Mouse (Mus musculus) midbrain, embryonic 14.5 days (tissue): ENCODE measurements around the gene Enkd1. TPM values are rescaled to one million over a fixed set of nuclear protein-coding genes. Genes with fewer than 3 reads are reported as not detected.
A peak's percentile ranks its signal among the peaks of the same experiment; 100 is the strongest.

Experiments used
- ATAC-seq: fragments of 200-750 bp; cut with Nextera tagmentation; 2 replicates; pipeline ENCODE4 v1.8.0; 2017; ENCODE audit warnings: moderate number of reproducible peaks, moderate library complexity; ENCODE audit not compliant: low FRiP score, low TSS enrichment
- DNase-seq: peaks from one replicate; pipeline ENCODE4 v3.0.0-alpha.2; 2015
- H3K27ac ChIP-seq: fragments of 300-500 bp; sonication (generic); replicated peaks from 2 replicates; pipeline ENCODE4 v1.5.1; 2014; ENCODE audit warnings: mild to moderate bottlenecking, low read depth, low read length, moderate library complexity
- H3K27me3 ChIP-seq: fragments of 300-500 bp; sonication (generic); 2 replicates; pipeline ENCODE4 v1.6.1; 2014; ENCODE audit warnings: low read length, control low read depth, mixed read lengths; ENCODE audit not compliant: control insufficient read depth, insufficient read depth
- H3K36me3 ChIP-seq: fragments of 300-500 bp; sonication (generic); 2 replicates; pipeline ENCODE4 v1.6.1; 2014; ENCODE audit warnings: low read length, control low read depth; ENCODE audit not compliant: control insufficient read depth, insufficient read depth
- H3K4me1 ChIP-seq: fragments of 300-500 bp; sonication (generic); 2 replicates; pipeline ENCODE4 v1.6.1; 2014; ENCODE audit warnings: mild to moderate bottlenecking, antibody characterized with exemption, low read length, control low read depth; ENCODE audit not compliant: control insufficient read depth, insufficient read depth
- H3K4me2 ChIP-seq: fragments of 300-500 bp; sonication (generic); 2 replicates; pipeline ENCODE4 v1.6.1; 2014; ENCODE audit warnings: mild to moderate bottlenecking, low read length, moderate library complexity
- H3K4me3 ChIP-seq: fragments of 300-500 bp; sonication (generic); replicated peaks from 2 replicates; pipeline ENCODE4 v1.5.1; 2014; ENCODE audit warnings: low read depth, low read length
- H3K9ac ChIP-seq: fragments of 300-500 bp; sonication (generic); replicated peaks from 2 replicates; pipeline ENCODE4 v1.6.1; 2014; ENCODE audit warnings: mild to moderate bottlenecking, low read length, moderate library complexity
- H3K9me3 ChIP-seq: fragments of 300-500 bp; sonication (generic); 2 replicates; pipeline ENCODE4 v1.6.1; 2016; ENCODE audit warnings: low read length, control low read depth, mixed read lengths; ENCODE audit not compliant: control insufficient read depth
- WGBS: fragments of 180-500 bp; shearing (Covaris S2); extraction: QIAGEN DNeasy Blood & Tissue Kit; methylation state at CpG from one replicate; pipeline ENCODE4 v1.1.7; 2014; 5-methylcytosine and 5-hydroxymethylcytosine counted together
- polyA plus RNA-seq: library from polyadenylated mRNA; unstranded; fragments of >200 nt; fragmentation: Nextera tagmentation; extraction: Ambion mirVana; gene quantifications from 2 replicates; pipeline ENCODE4 v1.2.1, GENCODE M21; 2014

Enkd1 gene
- polyA plus RNA-seq, 1 experiment from 2014 or later: 13.9 TPM

DNA sequence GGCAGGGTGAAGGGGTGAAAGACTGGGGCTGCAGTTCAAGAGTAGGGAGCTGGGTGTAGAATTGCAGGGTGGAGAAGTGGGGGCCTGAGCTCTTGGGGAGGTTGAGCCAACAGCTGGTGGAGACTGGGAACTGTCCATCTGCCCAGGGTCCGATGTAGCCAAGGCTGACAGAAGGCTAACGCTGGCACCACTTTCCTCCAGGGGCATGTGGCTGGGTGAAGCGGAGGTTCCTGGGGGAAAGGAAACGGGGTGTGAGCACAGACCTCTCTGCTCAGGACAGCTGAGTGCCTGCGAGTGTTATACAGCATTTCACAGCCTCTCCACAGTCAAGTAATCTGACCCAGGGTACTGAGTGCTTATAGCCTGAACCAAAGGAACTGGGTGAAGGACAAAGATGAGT is 9.3 kb downstream of the Enkd1 start:
- H3K9me3 ChIP-seq: no peaks in the 10 kb centered on the region
- no peaks in the 10 kb centered on the region for H3K27me3 ChIP-seq
- ATAC-seq (no peak), DNase-seq (no peak)
- H3K36me3 ChIP-seq: peaks cover 44% of the 10 kb centered on the region
- H3K4me1 ChIP-seq: peaks cover 25% of the 10 kb centered on the region
- no peak overlapping the region for H3K4me3 ChIP-seq
- H3K4me2 ChIP-seq: no peak overlapping the region
- no peak overlapping the region for H3K9ac ChIP-seq
- H3K27ac ChIP-seq: no peak overlapping the region
- 86% methylated on average over 5 of the region's 5 CpGs for WGBS

GRCm38 (mm10) chr8:105697196-105697780 is 10.7 kb downstream of the Enkd1 start:
- no peak overlapping the region for H3K4me3 ChIP-seq
- H3K27me3 ChIP-seq: no peaks in the 10 kb centered on the region
- peaks cover 38% of the 10 kb centered on the region for H3K36me3 ChIP-seq
- WGBS: 90% methylated on average over 17 of the region's 17 CpGs
- no peak overlapping the region for H3K27ac ChIP-seq
- ATAC-seq (no peak), DNase-seq (no peak)
- H3K9ac ChIP-seq: no peak overlapping the region
- no peak overlapping the region for H3K4me2 ChIP-seq
- H3K4me1 ChIP-seq: peaks cover 23% of the 10 kb centered on the region
- H3K9me3 ChIP-seq: no peaks in the 10 kb centered on the region

DNA sequence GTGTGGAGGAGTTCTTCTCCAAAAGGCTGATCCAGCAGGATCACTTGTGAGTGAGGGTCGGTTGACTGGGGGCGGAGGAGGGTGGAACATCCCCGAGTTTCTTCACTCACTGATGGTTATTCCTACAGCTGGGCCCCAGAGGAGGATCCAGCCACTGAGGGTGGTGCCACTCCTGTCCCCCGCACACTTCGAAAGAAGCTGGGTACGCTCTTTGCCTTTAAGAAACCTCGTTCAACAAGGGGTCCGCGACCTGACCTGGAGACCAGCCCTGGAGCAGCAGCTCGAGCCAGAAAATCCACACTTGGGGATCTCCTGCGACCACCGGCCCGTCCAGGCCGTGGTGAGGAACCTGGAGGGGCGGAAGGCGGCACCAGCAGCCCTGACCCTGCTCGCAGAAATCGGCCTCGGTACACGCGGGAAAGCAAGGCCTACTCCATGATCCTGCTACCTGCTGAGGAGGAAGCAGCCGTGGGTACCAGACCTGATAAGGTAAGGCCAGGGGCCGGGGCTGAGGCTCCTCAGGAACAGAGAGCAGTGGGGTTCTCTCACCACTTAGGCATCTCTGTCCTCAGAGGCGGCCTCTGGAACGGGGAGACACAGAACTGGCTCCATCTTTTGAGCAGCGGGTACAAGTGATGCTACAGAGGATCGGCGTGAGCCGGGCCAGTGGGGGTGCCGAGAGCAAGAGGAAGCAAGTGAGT is 12.8 kb downstream of the Enkd1 start:
- 84% methylated on average over 30 of the region's 30 CpGs for whole genome bisulfite sequencing
- no peak for DNase-seq
- Histone ChIP-seq H3K4me3 (peak overlapping the region; percentile 68), H3K36me3 (peaks cover 38% of the 10 kb centered on the region), H3K9me3 (no peaks in the 10 kb centered on the region), H3K9ac (peak overlapping the region; percentile 73), H3K4me1 (peaks cover 14% of the 10 kb centered on the region), H3K4me2 (peak overlapping the region; percentile 75), H3K27ac (peak overlapping the region; percentile 92), H3K27me3 (no peaks in the 10 kb centered on the region)
- no peak for ATAC-seq

GRCm38 (mm10) chr8:105694051-105694799 is 13.8 kb downstream of the Enkd1 start:
- peak overlapping the region; percentile 75 for H3K4me2 ChIP-seq
- H3K27me3 ChIP-seq: no peaks in the 10 kb centered on the region
- H3K36me3 ChIP-seq: peaks cover 34% of the 10 kb centered on the region
- WGBS: 4% methylated on average over 40 of the region's 40 CpGs
- peak overlapping the region; percentile 73 for H3K9ac ChIP-seq
- H3K4me3 ChIP-seq: peak overlapping the region; percentile 68
- DNase-seq (peak; percentile 75), ATAC-seq (peak; percentile 64)
- H3K9me3 ChIP-seq: no peaks in the 10 kb centered on the region
- peak overlapping the region; percentile 92 for H3K27ac ChIP-seq
- H3K4me1 ChIP-seq: peaks cover 10% of the 10 kb centered on the region

GRCm38 (mm10) chr8:105693648-105694047 is 14.4 kb downstream of the Enkd1 start:
- 3% methylated on average over 30 of the region's 30 CpGs for WGBS
- Histone ChIP-seq H3K9ac (peak overlapping the region; percentile 73), H3K4me1 (peaks cover 10% of the 10 kb centered on the region), H3K27ac (peak overlapping the region; percentile 92), H3K36me3 (peaks cover 29% of the 10 kb centered on the region), H3K9me3 (no peaks in the 10 kb centered on the region), H3K4me3 (peak overlapping the region; percentile 68), H3K4me2 (peak overlapping the region; percentile 75), H3K27me3 (no peaks in the 10 kb centered on the region)
- DNase-seq: peak; percentile 91
- ATAC-seq: peak; percentile 78

- peaks cover 19% of the 10 kb centered on the region for H3K36me3 ChIP-seq
- no peak overlapping the region for H3K9ac ChIP-seq
- no peaks in the 10 kb centered on the region for H3K9me3 ChIP-seq
- no peak for ATAC-seq
- H3K4me3 ChIP-seq: no peak overlapping the region
- no peak for DNase-seq
- H3K4me1 ChIP-seq: peaks cover 10% of the 10 kb centered on the region
- 96% methylated on average over 11 of the region's 11 CpGs for WGBS
- H3K27me3 ChIP-seq: no peaks in the 10 kb centered on the region
- H3K4me2 ChIP-seq: no peak overlapping the region
- H3K27ac ChIP-seq: no peak overlapping the region
Measured at GRCm38 (mm10) chr8:105692449-105693182, 15.4 kb downstream of the Enkd1 start.

- peaks cover 10% of the 10 kb centered on the region for H3K4me1 ChIP-seq
- no peak overlapping the region for H3K9ac ChIP-seq
- WGBS: 87% methylated on average over 14 of the region's 14 CpGs
- H3K36me3 ChIP-seq: peaks cover 5% of the 10 kb centered on the region; the same call in 1 of the 2 replicates
- no peak overlapping the region for H3K27ac ChIP-seq
- H3K27me3 ChIP-seq: no peaks in the 10 kb centered on the region
- ATAC-seq: no peak
- no peak overlapping the region for H3K4me3 ChIP-seq
- H3K9me3 ChIP-seq: no peaks in the 10 kb centered on the region
- DNase-seq: no peak
- no peak overlapping the region for H3K4me2 ChIP-seq
Measured at GRCm38 (mm10) chr8:105690978-105691377, 17.0 kb downstream of the Enkd1 start.

DNA sequence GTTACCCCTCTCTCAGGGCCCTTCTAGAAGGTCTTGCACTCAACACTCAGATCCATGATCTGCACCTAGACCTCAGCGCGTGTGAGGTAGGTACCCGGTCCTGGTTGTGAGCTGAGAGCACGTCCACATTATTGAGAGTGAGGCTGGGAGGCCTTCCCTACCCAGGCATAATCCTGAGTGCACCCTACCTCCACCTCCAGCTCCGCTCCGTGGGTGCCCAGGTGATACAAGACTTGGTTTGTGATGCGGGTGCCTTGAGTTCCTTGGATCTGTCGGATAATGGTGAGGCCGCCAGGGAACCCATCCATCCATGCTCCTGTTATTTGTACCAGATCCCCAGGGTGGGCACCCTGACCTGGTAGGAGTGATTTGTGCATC is 18.0 kb downstream of the Enkd1 start:
- 89% methylated on average over 9 of the region's 9 CpGs for WGBS

More for the DNA sequence above, 18.0 kb downstream of the Enkd1 start:
- DNase-seq (no peak), ATAC-seq (no peak)
- no peaks in the 10 kb centered on the region for H3K36me3 ChIP-seq
- no peak overlapping the region for H3K9ac ChIP-seq
- no peak overlapping the region for H3K4me2 ChIP-seq
- H3K9me3 ChIP-seq: no peaks in the 10 kb centered on the region
- no peaks in the 10 kb centered on the region for H3K27me3 ChIP-seq
- peaks cover 3% of the 10 kb centered on the region for H3K4me1 ChIP-seq
- no peak overlapping the region for H3K27ac ChIP-seq
- no peak overlapping the region for H3K4me3 ChIP-seq
